Mouse (Mus musculus) intestine, postnatal 0 days (tissue): Measurements from ENCODE around the gene Tmem160. TPM values are rescaled to one million over a fixed set of nuclear protein-coding genes. Genes with fewer than 3 reads are reported as not detected.

ENCODE experiments used
- ATAC-seq: fragments of 200-750 bp; cut with Nextera tagmentation; 2 replicates; pipeline ENCODE4 v1.8.0; 2017; ENCODE audit warnings: mild to moderate bottlenecking, moderate TSS enrichment, moderate library complexity
- H3K27ac ChIP-seq: fragments of 300-500 bp; sonication (generic); 2 replicates; pipeline ENCODE4 v1.5.1; 2014; ENCODE audit warnings: mild to moderate bottlenecking, low read depth, low read length, moderate library complexity
- H3K27me3 ChIP-seq: fragments of 300-500 bp; sonication (generic); replicated peaks from 2 replicates; pipeline ENCODE4 v1.6.1; 2014; ENCODE audit warnings: low read length, mixed read lengths; ENCODE audit not compliant: control insufficient read depth, insufficient read depth
- H3K36me3 ChIP-seq: fragments of 300-500 bp; sonication (generic); 2 replicates; pipeline ENCODE4 v1.6.1; 2014; ENCODE audit warnings: mild to moderate bottlenecking, moderate library complexity; ENCODE audit not compliant: control insufficient read depth, insufficient read depth
- H3K4me1 ChIP-seq: fragments of 300-500 bp; sonication (generic); replicated peaks from 2 replicates; pipeline ENCODE4 v1.6.1; 2014; ENCODE audit warnings: antibody characterized with exemption, low read length, mixed read lengths; ENCODE audit not compliant: control insufficient read depth, insufficient read depth
- H3K4me2 ChIP-seq: fragments of 300-500 bp; sonication (generic); replicated peaks from 2 replicates; pipeline ENCODE4 v1.6.1; 2014; ENCODE audit warnings: low read depth, mild to moderate bottlenecking, moderate library complexity
- H3K4me3 ChIP-seq: fragments of 300-500 bp; sonication (generic); 2 replicates; pipeline ENCODE4 v1.5.1; 2014; ENCODE audit warnings: low read depth, low read length
- H3K9ac ChIP-seq: fragments of 300-500 bp; sonication (generic); 2 replicates; pipeline ENCODE4 v1.6.1; 2014; ENCODE audit warnings: mild to moderate bottlenecking, low read depth, low read length
- H3K9me3 ChIP-seq: fragments of 300-500 bp; sonication (generic); 2 replicates; pipeline ENCODE4 v1.6.1; 2016; ENCODE audit warnings: mixed run types; ENCODE audit not compliant: control insufficient read depth
- CTCF ChIP-seq: sonication (generic); IDR thresholded peaks from 2 replicates; pipeline ENCODE4 v1.5.1; 2016; ENCODE audit warnings: low read depth, mild to moderate bottlenecking, control low read depth, antibody characterized with exemption, moderate library complexity
- WGBS: fragments of 180-500 bp; shearing (Covaris S2); extraction: QIAGEN DNeasy Blood & Tissue Kit; methylation state at CpG from one replicate; pipeline ENCODE4 v1.1.7; 2014; 5-methylcytosine and 5-hydroxymethylcytosine counted together
- polyA plus RNA-seq: library from polyadenylated mRNA; unstranded; fragments of >200 nt; fragmentation: Nextera tagmentation; extraction: Ambion mirVana; gene quantifications from 2 replicates; pipeline ENCODE4 v1.2.1, GENCODE M21; 2015

Tmem160 gene
- polyA plus RNA-seq, 1 experiment from 2014 or later: 124 TPM

DNA sequence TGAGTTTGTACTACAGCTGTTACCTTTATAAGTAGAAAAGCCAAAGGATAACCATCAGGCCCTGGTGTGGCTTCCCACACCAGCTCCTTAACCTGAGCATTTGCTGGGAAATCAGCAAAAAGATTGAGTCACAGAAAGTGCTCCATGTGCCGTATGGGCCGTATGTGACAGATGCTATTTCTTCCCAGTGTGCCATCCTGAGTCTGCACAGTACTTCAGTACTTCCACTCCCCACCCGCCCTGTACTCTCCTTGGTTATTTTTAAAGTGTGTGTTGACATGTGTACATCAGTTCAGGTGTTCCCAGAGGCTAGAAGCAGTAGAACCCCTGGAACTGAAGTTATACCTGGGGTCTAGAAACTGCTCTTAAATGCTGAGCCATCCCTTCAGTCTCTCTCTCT is 45.6 kb upstream of the Tmem160 start:
- Histone ChIP-seq H3K27ac (peak overlapping the region; percentile 42), H3K27me3 (no peaks in the 10 kb centered on the region), H3K4me1 (peaks cover 33% of the 10 kb centered on the region; the same call in 1 of the 2 replicates), H3K36me3 (0 out of 2 replicates have a peak, but pooled peaks cover 3% of the 10 kb centered on the region), H3K4me2 (no peak overlapping the region), H3K4me3 (no peak overlapping the region), H3K9ac (no peak overlapping the region), H3K9me3 (no peaks in the 10 kb centered on the region)
- TF ChIP-seq CTCF: no peak
- no peak for ATAC-seq
- WGBS: 89% methylated on average over 3 of the region's 3 CpGs

DNA sequence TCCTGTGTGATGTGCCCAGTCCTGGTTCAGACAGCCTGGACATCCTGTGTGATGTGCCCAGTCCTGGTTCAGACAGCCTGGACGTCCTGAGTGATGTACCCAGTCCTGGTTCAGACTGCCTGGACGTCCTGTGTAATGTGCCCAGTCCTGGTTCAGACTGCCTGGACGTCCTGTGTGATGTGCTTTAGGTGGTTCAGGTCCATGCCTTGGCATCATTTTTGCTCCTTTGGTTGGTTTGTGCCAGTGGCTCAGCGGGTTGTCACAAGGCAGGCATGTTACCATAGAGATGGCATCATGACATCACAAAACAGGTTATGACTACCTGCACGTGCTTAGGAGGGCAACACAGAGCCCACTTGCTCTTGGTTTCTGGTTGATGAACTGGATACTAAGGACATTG is 41.5 kb upstream of the Tmem160 start:
- Histone ChIP-seq H3K9ac (no peak overlapping the region), H3K4me1 (peaks cover 15% of the 10 kb centered on the region; the same call in 1 of the 2 replicates), H3K27me3 (no peaks in the 10 kb centered on the region), H3K4me3 (no peak overlapping the region), H3K9me3 (no peaks in the 10 kb centered on the region), H3K36me3 (peaks cover 3% of the 10 kb centered on the region; the same call in 1 of the 2 replicates), H3K27ac (no peak overlapping the region), H3K4me2 (no peak overlapping the region)
- TF ChIP-seq CTCF: no peak
- ATAC-seq: no peak
- 85% methylated on average over 5 of the region's 5 CpGs for WGBS

DNA sequence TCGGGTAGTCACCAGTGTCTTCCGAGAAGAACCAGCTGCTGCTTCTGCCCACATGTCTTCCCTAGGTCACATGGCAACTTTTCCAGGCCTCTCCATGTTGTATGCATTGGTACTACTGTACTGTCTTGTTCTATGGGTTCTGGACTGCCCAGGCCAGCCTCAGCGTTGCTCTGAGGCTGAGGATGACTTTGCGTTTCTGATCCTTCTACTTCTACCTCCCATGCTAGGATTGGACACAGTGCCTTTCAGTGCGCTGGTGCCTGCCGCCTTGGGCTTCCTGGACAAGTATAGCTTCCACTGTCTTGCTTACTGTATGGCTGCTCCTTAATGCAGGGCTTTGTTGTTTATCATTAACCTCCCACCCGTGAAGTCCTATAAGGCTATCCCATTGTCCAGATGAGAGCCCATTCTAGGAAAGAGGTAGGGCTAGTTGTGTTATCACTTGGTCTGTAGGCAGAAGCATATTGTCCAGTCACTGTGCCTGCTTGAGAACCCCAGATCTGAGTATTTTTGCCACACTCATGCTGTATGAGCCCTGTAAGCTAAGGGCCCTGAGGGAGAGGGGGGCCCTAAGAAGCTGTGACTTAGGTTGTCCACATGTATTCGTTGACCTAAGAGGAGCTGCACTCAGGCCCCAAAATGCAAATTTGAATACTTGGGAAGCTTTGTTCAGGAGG is 40.2 kb upstream of the Tmem160 start:
- H3K36me3 ChIP-seq: peaks cover 15% of the 10 kb centered on the region
- H3K27ac ChIP-seq: no peak overlapping the region; the same call in 1 of the 2 replicates
- no peak overlapping the region; the same call in 1 of the 2 replicates for H3K9ac ChIP-seq
- no peak overlapping the region for H3K4me2 ChIP-seq
- peaks cover 9% of the 10 kb centered on the region; the same call in 1 of the 2 replicates for H3K4me1 ChIP-seq
- no peaks in the 10 kb centered on the region for H3K9me3 ChIP-seq
- H3K27me3 ChIP-seq: no peaks in the 10 kb centered on the region
- ATAC-seq: no peak
- 77% methylated on average over 8 of the region's 8 CpGs for WGBS
- no peak for TF ChIP-seq CTCF
- H3K4me3 ChIP-seq: no peak overlapping the region

DNA sequence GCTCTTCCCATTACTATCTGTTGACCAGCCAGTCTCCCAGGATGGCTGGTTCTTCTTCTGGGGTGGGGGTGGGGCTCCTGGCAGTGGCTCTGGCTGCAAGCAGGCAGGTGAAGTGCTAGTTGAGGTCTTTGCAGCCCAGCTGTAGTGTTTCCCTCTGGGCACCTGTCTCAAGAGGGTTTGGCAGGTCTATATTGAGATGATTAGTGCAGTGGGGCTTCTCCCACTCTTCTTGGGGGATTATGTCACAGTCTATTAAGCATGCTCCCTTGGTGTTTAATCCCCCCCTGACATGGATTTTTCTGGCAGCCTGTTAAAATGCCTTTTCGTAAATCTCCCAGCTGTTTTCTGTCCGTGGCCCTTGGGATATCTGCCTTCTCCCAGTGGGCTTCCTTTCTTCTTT is 39.6 kb upstream of the Tmem160 start:
- Histone ChIP-seq H3K4me2 (no peak overlapping the region), H3K27ac (no peak overlapping the region), H3K4me3 (no peak overlapping the region), H3K9ac (peak overlapping the region; percentile 11; the same call in 1 of the 2 replicates), H3K36me3 (peaks cover 15% of the 10 kb centered on the region), H3K27me3 (no peaks in the 10 kb centered on the region), H3K4me1 (peaks cover 9% of the 10 kb centered on the region; the same call in 1 of the 2 replicates), H3K9me3 (no peaks in the 10 kb centered on the region)
- no peak for TF ChIP-seq CTCF
- 82% methylated on average over 2 of the region's 2 CpGs for WGBS
- ATAC-seq: no peak

- Histone ChIP-seq H3K4me3 (no peak overlapping the region), H3K4me1 (peaks cover 12% of the 10 kb centered on the region; the same call in 1 of the 2 replicates), H3K27ac (peak overlapping the region; percentile 75), H3K9me3 (no peaks in the 10 kb centered on the region), H3K4me2 (no peak overlapping the region; the same call in 1 of the 2 replicates), H3K9ac (0 out of 2 replicates have a peak overlapping the region, but pooled peaks have one; percentile 22), H3K36me3 (peaks cover 35% of the 10 kb centered on the region), H3K27me3 (no peaks in the 10 kb centered on the region)
- TF ChIP-seq CTCF: no peak
- 33% methylated on average over 3 of the region's 3 CpGs for WGBS
- ATAC-seq: peak; percentile 71
These were observed 37.2 kb upstream of the Tmem160 start for GRCm38 (mm10) chr7:16415426-16415825.

DNA sequence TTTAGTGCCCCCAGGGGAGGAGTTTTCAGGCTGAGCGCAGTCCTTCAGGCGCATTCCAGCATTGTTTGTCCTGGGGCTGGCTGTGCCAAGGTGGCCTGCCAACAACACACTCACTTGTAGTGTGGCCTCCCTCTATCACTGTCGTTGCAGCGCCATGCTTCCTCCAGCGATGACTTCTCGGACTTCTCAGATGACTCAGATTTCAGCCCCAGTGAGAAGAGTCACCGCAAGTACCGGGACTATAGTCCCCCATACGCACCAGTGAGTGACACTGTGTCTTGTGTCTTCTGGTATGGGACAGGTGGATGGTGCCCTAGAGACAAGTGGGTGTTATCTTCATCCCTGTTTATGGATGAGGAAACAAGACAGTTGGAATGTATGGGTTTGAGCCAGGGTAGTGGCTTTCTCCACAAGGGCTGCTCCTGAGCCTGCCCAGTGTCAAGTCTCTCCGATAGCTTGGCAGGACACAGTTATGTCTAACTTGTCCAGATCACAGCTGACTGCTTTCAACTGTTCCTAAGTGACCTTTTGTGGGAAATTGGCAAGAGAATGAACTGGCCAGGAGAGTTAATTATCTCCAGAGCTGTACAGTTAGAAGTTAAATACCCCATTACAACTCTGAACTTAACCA is 35.3 kb upstream of the Tmem160 start:
- peaks cover 50% of the 10 kb centered on the region for H3K36me3 ChIP-seq
- H3K27ac ChIP-seq: peak overlapping the region; percentile 62; the same call in 1 of the 2 replicates
- H3K9ac ChIP-seq: no peak overlapping the region
- 0 out of 2 replicates have a peak, but pooled peaks cover 9% of the 10 kb centered on the region for H3K4me1 ChIP-seq
- H3K27me3 ChIP-seq: no peaks in the 10 kb centered on the region
- ATAC-seq: no peak
- no peaks in the 10 kb centered on the region for H3K9me3 ChIP-seq
- WGBS: 76% methylated on average over 10 of the region's 10 CpGs
- H3K4me2 ChIP-seq: no peak overlapping the region
- TF ChIP-seq CTCF: no peak
- H3K4me3 ChIP-seq: no peak overlapping the region
